Mouse (Mus musculus) embryo, embryonic 10 days (tissue): ENCODE data around the gene Pcf11.

Experiments
- DNase-seq: peaks from one replicate; pipeline ENCODE4 v3.0.0-alpha.2; 2015; ENCODE audit warnings: low spot score

Pcf11 gene

GRCm38 (mm10) chr7:92669507-92670471 lies at the start of gene Pcf11:
Gene Pcf11 (minus strand): TSS chr7:92669934.
- DNase-seq = peak; percentile 99

DNA sequence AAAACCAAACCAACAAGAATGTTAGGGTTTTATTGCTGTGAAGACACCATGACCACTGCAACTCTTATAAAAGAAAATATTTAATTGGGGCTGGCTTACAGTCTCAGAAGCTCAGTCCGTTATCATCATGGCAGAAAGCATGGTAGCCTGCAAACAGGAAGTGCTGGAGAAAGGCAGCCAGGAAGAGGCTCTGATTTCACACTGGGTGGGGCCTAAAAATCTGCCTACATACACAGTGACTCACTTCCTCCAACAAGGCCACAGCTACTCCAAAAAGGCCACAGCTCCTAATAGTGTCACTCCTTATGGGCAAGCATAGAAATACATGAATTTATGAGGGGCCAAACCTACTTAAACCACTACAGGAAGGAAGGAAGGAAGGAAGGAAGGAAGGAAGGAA lies 45.3 kb upstream of the Pcf11 start:
- no peak for DNase-seq

- no peak for DNase-seq
These were observed 41.9 kb upstream of the Pcf11 start for GRCm38 (mm10) chr7:92711593-92711992.

GRCm38 (mm10) chr7:92709573-92709972 lies 39.8 kb upstream of the Pcf11 start:
- DNase-seq = no peak

DNA sequence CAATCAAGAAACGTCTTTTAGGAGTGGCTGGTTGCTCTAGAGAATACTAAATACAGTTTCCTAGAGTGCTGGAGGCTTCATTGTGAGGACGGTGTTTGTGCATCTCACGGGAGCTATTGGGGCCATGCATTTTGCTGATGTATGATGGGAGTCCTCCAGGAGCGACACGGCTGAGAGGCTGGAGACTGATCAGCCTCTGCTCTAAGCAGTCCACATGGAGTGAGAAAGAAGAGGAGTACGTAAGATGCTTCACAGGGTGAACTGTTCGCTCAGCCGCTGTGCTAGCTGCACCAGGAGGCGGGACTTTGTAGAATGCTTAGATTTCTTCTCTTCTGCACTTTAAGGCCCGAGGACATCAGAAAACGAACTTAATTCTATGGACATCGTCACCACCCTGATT lies 37.0 kb upstream of the Pcf11 start:
- DNase-seq = no peak

DNA sequence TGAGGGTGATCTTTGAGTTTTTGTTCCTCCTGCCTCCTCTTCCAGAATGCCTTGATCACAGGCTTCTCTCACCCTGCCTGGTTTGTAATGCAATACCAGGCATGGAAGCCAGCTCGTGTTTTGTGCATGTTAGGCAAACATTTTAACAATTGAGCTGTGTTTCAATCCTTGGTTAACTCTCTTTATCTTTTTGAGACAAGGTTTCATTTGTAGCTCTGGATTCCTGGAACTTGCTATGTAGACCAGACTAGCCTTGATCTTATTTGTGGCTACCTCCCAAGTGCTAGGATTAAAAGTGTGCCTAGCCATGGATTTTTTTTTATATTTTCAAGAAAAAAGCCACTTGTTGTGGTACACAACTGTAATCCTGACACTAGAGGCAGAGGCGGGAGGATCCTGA lies 35.8 kb upstream of the Pcf11 start:
- no peak for DNase-seq

DNA sequence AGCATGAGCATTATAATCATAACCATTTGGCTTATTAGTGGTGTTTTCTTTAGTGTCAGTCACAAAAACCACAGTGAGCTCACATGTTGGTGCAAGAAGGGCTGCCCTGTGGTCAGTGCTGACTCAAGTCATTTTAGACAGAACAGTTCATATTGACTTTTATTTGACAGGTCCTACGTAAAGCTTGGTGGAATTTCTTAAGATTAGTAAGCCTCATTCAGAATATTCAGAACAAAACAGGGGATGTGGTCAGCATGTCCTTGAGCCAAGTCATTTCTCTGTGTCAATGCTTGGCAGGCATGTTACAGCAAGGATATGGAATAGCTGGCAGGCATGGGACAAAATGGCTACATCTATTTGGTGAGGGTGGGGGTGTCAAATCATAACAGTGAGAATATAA lies 33.9 kb upstream of the Pcf11 start:
- DNase-seq = no peak

DNA sequence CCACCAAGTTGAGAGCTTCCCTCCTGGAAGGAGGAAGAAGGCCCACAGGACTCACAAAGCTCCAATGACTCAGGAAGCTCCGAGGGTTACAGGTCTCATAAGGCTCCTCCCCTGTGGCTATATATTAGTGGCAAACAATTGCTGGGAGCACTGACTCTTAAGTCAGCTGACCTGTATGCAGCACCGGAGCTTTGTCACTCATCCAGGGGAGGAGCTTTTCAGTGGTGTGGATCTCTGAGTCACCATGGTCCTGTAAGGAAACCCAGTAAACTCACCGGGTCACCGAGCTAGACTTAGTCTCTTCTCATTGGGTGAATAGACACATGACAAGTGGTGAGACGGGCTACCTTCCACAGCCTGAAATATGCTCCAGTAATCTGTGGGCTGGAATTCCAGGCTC lies 29.0 kb upstream of the Pcf11 start:
- DNase-seq = no peak

DNA sequence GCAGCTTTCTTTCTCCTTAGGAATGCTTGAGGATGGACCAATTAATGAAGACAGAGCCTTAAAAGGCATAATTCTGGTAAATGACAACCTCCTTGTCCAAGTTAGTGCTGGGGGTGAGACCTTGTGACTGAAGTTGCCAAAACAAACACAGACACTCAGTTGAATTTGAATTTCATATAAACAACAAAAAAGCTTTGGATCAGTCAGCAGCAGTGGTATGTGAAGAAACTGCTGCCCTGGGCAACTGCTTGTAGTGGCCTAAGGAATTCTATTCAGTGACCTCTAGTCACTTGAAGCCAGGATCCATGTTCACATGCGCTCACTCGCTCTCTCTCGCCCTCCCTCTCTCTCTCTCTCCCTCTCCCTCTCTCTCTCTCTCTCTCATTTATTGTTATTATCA lies 26.7 kb upstream of the Pcf11 start:
- DNase-seq = no peak

DNA sequence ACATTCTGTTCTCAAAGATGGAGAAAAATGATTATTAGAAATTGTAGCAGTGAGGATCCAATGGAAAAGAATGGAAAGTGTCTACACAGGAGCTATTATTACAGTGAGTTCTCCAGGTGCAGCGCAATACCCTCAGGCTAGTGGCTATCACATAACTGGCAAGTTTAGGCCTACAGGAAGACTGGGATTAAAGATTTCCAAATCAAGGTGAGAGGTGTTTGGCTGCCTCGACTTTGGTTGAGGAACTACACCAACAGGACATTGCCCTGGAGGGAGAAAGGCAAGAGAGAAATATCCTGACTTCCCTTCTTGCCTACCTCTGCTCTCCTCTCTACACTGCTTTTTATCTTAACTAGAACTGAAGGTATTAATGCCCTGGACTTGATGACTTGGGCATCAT lies 19.4 kb upstream of the Pcf11 start:
- DNase-seq = no peak

DNA sequence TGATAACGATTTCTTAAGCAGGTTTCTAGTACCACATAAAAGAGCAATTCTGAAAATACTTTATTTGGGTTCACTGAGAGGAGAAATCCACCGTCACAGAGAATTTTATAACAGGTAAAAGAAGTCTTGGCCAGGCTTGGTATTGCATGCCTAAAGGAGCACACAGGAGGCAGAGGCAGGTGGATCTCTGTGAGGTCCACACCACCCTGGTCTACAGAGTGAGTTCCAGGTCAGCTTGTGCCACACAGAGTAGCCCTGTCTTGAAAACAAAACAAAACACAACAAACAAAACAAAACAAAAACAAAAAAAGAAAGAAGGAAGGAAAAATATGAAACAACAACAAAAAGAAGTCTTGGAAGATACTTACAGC lies 18.6 kb upstream of the Pcf11 start:
- no peak for DNase-seq

DNA sequence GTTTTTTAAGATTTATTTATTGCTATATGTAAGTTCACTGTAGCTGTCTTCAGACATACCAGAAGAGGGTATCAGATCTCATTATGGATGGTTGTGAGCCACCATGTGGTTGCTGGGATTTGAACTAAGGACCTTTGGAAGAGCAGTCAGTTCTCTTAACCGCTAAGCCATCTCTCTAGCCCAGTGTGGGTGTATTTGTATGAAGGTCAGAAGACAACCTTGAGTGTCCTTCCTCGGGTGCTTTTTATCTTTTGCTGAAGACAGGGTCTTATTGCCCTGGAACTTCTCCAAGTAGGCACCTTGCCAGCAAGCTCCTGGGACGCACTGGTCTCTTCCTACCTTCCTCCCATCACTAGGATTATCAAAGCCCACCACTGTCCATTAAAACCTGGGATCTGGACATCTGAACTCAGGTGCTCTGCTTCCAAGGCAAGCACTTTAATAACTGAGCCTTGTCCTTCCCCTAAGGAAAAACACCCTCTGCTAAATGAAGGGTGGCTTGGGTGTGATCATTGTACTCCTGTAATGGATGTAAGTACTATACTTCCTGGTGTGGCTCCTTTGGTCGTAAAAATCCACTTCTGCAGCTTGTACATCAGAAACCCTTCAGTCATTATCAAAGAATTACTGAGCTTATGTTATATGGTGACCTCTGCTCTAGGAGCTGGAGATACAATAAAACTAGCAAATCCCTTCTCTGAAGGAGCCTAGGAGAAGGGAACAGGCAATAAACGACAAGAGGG lies 18.0 kb upstream of the Pcf11 start:
- no peak for DNase-seq

GRCm38 (mm10) chr7:92677346-92677745 lies 7.6 kb upstream of the Pcf11 start:
- no peak for DNase-seq

DNA sequence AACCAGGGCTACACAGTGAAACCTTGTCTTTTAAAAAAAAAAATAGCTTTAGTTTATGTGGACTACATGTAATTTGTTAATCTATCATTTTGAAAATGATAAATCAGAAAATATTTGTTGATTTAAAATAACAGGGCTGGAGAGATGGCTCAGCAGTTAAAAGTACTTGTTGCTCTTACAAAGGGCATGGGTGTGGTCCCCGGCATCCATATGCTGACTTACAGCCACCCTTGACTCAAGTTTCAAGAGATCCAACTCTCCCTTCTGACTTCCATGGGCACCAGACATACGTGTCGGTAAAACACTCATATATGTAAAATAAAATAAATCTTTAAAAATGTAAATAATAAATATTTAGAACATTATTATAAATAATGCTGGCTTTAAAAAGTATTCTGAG lies 5.4 kb upstream of the Pcf11 start:
- no peak for DNase-seq

DNA sequence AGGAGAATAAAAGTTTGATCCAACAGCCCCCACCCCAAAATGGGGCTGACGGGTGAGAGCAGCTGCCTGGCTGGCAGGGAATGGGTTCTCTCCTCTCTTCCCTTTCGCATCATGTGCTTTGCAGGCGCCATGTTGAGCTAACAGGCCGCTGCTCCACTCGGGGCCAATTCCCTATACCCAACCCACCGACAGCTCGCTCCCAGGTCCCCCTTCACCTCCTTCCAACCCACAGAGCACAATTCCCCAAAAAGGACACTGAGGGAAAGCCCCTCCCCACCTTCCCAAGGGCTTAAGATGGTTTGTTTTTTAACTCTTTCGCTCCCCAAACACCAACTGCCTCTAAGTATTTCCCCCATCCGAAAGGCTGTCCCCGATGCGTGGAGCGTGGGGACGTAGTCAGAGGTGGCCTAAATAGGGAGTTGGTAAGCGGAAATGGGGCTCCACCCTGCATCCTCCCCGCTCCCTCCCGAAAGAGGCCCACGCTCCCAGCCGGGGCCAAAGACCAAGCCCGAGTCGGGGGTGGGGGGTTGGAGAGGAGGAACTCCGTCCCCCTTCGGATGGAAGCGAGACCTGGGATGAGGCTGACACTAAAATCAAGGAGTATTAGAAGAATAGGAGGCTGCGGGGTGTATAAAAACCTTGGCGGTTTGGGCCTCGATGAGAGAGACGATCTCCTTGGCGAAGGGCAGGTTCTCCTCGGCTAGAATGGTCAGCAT lies 785 bp downstream of the Pcf11 start:
- peak; percentile 58 for DNase-seq

GRCm38 (mm10) chr7:92666274-92666820 lies 3.4 kb downstream of the Pcf11 start:
- DNase-seq = no peak

DNA sequence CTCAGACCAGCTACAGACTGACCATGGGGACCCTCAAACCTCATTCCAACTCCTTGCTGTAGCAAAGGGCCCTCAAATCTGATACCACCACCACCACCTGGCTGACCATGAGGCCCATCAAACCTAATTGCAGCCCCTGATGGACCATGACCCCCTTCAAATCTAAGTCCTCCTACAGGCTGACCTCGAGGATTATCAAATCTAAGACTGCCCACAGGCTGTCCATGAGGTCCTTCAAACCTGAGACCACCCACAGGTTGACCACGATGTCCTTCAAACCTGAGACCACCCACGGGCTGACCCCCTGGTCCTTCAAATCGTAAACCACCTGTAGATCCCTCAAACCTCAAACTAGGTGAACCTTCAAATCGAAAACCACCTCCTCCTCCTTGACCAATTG lies 11.7 kb downstream of the Pcf11 start:
- no peak for DNase-seq

DNA sequence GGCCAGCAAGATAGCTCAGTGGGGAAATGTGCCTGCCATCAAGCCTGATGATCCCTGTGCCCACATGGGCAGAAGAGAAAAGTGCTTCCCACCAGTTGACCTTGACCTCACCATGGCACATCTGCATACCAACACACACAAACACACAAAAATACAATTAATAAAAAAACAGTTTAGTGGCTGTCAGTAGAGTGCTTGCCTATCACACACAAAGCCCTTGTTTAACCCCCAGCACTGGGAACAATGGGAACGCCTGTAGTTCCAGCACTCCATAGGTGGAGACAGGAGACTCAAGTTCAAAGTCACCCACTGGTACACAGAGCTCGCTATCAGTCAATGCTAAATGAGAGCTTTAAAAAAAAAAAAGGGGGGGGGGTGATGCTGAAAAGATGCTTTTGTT lies 13.3 kb downstream of the Pcf11 start:
- DNase-seq = no peak

- no peak for DNase-seq
These were observed 16.4 kb downstream of the Pcf11 start for GRCm38 (mm10) chr7:92653329-92653728.

DNA sequence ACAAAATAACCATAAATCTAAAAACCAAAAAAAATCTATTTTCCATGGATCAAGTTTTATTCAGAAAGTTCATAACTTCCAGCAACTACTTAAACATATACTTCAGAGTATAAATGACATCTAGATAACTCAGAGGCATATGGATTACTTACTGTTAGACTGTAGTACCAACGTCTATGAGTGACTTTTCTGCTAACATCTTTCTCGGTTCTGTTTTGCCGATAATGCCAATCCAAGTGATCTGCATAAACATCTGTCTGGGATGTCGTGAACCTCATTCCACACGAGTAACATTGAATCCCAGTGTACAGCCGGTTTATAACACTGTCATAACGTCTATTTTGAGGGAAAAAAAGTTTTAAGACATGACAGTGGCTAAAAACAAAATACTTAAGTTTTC lies 21.9 kb downstream of the Pcf11 start:
- DNase-seq = no peak

GRCm38 (mm10) chr7:92642358-92642757 lies 27.4 kb downstream of the Pcf11 start:
- DNase-seq = no peak

DNA sequence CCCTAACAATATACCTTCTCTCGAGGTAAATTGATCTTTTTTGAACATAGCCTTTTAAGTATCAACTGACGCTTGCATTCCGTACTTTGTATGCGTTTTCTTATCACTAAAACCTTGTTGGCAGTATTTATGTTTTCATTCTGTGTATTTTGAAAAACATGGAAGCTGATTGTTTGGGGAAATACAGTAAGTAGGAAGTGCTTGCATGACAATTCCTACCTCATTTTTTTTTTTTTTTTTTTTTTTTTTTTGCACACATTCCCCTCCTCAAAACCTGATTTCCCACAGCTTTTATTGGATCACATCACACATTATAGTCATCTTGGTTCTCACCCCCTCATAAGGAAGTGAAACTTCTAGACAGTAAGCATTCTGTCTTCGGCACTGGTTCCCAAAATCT lies 31.7 kb downstream of the Pcf11 start:
- no peak for DNase-seq
